Mouse (Mus musculus) A20 (cell line): ENCODE measurements around the gene Hps3.
"Not testable (repeated sequence)": the region's sequence is repeated elsewhere in the genome, so short reads cannot be mapped to it uniquely, and the experiment has no call there.

Experiments
- DNase-seq: peaks from one replicate; pipeline ENCODE4 v3.0.0-alpha.2; 2011; ENCODE audit warnings: low read depth, low spot score

Hps3 gene

DNA sequence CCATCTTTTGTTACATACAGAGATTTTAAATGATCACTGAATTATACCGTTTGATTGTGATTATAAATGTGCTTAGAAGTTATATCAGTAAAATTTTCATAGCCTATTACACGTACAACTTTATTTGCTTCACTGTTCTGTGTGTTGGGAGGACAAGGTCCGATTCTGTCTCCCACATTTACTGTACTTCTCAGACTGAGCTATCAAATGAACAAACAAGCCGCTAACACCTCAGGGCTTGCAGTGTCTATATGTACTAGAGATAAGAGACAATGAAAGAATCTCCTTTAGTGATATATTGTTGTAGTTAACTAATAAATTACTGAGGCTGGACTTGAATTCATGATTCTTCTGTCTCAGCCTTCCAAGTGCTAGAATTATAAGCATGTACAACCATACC lies 27.8 kb downstream of the Hps3 start:
- DNase-seq = no peak

DNA sequence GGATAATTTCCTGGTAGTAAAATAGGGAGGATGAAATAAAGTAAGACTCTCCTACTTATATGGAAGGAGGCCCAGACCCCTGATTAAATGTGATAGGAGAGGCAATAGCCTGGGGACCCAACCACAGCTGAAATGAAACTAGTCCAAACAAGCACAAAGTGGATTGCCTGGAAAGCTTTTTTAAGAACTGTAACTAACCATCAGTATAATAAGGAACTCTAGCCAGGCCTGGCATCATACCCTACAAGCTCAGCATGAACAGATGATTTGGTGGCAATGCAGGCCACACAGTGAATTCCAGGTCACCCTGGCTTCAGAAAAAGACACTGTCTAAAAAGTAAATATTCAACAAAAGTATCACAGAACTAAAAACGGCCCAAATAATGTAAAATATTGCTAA lies 29.5 kb downstream of the Hps3 start:
- DNase-seq = no peak

DNA sequence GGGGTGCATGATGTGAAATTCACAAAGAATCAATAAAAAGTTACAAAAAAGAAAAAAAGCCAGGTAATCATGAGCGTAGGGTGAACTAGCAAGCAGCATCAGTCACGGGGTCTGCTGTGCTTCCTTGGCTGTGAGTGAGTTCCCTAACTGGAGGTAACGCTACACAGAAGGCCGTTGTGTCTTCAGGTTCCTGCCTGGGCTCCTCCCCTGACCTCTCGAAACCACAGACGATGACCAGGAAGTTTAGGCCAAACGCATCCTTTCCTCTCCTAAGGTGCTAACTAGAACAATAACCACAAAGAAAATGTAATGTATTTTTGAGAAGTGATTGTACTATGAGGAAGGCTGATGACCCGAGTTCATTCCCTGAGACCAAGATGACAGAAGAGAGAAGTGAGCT lies 30.7 kb downstream of the Hps3 start:
- DNase-seq = no peak

DNA sequence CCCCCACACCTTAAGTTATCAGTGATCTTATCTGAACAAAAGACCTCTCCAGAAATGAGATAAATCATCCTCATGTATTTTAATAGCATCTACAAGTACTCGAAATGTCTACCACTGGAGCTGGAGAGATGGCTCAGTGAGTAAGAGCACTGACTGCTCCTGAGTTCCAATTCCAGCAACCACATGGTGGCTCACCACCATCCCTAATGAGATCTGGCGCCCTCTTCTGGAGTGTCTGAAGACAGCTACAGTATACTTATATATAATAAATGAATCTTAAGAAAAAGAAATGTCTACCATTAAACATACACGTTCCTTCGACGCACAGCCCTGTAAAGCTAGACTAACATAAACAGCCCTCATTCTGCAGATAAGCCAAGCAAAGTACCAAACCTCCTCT lies 32.3 kb downstream of the Hps3 start:
- peak; percentile 43 for DNase-seq

DNA sequence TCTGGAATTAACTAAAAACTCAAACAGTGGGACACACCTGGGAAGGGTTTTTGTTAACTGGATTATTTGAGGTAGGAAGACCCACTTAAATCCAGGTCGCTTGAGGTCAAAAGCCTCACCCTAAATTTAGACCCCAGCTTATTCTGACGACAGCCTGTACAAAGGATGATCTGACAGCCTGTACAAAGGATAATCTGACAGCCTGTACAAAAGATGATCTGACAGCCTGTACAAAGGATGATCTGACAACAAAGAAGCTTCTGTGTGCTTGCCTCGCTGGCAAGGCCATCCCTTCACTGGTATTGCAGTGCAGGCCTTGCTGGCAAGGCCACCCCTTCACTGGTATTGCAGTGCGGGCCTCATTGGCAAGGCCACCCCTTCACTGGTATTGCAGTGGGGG lies 34.3 kb downstream of the Hps3 start:
- DNase-seq = no peak

DNA sequence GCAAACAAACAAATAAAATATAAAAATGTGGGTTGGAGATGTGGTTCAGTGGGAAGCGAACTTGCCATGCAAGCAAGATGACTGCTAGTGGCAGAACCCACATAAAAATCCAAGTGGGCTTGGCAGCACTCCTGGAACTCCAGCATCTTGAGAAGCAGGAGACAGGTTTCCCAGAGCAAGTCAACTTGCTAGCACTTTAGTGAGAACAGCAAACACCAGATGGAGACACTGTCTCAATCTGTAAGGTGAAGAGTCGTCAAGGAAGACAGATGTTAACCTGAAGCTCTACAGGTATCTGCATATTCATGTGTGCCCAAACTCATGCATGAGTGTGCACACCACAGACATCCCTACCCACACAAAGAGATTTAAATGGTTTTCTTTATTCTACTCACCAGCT lies 35.6 kb downstream of the Hps3 start:
- no peak for DNase-seq

DNA sequence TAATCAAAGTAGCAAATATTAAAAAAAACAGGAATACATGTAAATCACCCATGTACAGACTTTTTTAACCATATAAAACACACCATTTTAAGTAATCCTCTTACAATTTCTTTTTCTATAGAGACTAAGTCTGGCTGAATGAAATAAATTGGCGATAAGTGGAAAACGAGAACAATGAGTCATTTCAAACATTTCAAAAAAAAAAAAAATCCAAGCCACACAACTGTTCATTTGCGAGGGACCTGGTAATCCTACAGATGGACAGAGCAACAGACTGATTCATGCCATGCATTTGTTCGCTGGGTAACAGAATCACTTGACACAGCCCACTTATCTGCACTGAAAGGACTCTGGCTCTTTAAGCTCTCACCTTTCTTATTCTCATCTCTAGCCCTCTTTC lies 42.7 kb downstream of the Hps3 start:
- DNase-seq = no peak

DNA sequence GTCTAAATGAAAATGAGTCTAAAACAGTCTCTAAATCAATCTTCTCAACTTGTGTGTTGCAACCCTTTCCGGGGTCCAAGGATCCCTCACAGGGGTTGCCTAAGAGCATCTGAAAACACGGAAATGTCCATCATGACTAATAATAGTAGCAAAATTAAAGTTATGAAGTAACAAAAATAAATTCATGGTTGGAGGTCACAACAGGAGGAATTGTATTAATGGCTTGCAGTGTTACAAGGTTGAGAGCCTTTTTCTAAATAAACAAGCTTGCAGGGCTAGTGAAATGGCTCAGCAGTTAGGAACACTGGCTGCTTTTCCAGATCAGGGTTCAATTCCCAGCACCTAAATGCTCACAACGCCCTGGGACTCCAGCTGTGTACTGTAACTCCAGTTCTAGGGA lies 45.1 kb downstream of the Hps3 start:
- no peak for DNase-seq

DNA sequence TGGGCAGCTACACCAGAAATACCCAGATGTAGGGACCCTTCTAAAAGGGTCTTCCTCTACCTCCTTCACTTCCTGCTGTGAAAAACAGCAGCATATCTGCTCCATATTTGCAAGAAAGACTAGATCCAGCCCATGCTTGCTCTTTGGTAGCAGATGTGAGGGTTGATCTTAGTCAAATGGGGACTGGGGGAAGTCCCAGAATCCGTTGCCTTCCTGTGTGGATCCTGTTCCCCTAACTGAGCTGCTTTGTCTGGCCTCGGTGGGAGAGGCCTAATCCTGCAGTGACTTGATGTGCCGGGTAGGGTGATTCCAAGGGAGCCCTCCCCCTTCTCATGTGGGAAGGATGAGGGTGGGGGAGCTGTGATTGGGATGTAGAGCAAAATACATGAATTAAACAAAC lies 49.0 kb downstream of the Hps3 start:
- DNase-seq = peak; percentile 15

DNA sequence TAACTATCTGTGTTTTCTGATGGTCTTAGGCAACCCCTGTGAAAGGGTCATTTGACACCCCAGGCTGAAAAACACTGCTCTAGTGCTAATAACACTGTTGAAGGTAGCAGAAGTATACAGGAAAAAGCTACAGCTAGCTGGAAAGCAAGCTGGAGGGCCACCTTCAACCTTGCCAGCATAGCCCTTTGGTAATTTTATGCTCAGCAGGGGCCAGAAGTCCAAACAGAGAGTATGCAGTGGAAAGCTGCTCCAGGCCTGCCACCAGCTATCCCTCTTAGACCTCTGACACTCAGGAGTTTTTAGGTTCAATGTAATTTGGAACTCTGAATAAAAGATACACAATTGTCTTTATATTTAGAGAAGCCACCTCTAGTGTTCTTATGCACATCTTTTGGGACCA lies 52.3 kb downstream of the Hps3 start:
- no peak for DNase-seq

DNA sequence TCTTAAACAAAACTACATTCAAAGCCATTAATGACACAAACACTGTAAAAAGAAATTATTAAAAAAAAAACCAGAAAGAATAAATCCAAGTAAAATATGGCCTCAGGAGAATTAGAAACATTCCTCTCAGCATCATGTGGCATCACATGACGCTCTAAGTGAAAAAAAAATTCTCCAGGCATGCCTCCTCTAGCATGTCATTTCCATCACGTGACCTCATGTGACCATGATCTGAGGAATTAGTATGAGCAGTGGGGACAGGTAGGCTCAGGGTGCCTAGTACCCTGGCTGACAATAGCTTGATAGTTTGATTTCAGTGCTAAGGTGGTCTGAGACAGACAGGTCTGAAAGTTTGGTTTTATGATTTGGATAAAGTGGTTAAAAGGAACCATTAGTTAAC lies 54.0 kb downstream of the Hps3 start:
- no peak for DNase-seq

DNA sequence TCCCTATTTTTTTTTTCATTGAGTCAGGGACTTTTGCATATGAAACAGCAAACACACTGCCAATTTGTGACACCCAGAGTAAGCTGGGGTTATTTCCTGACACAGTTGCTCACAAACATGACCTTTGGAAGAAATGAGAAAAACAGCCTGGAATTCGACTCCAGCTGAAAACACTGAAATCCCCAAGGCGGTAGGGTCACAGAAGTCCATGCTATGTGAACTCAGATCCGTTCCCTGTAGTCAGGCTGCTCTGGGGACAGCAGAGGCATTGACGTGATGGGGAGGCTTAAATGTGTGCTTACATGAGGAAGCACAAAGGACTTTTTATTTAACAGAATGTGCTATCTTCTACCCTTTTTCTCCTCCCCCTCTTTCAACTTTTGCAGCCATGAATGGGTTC lies 56.6 kb downstream of the Hps3 start:
- no peak for DNase-seq

DNA sequence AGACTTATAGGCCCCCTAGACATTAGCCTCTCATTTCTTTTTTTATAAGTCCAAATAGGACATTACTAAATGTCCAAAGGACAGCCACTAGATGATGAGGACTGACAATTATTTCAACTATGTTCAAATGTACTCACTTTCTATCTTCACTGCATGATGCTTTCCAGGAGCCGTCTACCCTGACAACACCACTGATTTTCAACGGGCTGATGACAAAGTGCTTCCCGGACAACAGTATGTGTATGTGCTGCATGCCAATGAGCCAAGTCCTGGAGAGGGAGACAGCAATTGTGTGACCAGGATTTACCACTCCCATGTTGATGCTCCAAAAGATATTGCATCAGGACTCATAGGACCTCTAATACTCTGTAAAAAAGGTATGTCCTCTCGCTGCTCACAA lies 69.0 kb downstream of the Hps3 start:
- DNase-seq = no peak

DNA sequence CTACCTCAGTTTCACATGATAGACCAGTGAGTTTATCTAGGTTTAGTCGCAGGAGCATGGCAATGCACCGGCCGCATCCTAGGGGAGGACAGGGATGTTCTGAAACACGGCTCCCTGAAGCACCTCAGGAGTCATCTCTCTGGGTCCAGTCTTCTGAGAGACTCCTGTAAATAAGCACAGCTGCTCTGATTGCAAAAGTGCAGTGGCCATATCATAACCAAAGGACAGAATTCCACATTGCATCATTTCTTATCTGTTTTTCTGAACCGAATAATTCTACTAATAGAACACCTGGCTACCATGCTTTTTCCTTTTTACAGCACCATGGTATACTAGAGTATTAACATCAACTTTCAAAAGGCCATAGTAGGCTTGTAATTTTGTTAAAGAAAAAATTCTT lies 69.9 kb downstream of the Hps3 start:
- no peak for DNase-seq

DNA sequence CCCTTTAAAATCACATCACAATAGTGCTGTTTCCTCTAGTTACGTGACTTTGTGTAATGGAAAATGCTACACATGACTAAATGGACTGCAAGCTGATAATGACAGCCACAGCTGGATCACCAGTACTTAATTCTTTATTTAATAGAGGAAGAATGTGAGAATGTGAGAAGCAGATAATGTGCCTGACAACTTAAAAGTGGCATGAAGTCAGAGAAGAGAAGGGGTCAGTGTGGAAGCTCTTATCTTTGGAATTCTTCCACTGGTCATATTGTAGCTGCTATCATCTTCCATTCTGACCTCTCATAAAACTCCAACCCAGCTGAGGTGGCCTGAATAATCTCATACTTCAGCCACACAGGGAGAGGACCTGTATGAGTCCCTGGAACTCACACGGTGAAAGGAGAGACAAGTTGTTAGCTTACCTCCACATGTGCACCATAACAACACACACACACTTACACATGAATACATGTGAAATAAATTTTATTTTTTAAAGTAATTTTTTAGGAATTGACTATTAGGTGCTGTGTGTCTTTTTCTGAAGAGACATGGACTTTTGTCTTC lies 70.4 kb downstream of the Hps3 start:
- no peak for DNase-seq

DNA sequence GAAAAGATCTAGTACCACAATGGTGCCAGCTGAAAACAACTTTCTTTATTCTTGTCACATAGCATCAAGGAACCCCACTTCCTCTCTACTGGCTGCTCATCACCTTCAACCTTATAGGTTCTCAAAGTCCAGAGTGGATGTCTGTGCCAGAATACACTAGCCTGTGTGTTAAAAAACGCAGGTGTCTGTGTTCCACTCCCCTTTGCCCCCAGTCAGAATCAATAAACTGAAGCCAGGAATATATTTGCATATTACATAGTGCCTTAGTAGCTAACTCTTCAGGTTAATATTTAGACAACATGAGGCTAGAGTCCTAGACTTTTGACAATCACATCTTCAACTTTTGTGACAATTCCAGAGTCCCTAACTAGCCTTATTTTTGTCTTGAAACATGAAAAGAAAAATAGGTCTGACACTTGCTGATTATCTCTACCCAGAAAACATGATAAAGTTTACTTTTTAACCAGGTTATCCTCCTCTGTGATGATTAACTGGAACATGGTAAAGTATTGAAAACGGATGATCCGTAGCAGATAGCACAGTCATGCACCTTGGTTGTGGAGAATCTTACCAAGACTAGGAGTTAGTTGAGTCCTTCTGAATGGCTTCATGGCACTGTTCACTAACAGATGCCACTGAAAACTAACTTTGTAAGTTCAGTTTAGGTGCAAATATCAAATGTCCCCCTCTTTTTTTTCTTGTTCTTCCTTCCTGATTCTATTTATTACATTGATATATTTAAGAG lies 72.2 kb downstream of the Hps3 start:
- no peak for DNase-seq

DNA sequence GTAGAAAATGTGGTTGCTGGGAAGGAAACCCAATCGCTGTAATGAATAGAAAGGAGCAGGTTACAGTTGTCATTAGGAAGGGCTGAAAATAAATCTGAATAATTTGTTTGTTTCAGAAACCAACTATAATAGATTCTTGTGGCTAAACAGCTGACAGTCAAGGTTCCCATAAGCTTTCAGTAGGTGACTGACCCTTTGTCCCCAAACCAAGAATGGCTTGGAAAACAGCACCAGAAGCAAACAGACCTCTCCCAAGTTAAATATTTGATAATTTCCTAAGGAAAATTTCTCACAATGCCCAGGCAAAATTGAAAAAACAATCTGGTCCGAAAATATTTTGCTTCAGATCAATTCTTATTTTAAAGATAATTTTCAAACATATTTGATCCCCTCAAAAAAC lies 73.8 kb downstream of the Hps3 start:
- DNase-seq = no peak

DNA sequence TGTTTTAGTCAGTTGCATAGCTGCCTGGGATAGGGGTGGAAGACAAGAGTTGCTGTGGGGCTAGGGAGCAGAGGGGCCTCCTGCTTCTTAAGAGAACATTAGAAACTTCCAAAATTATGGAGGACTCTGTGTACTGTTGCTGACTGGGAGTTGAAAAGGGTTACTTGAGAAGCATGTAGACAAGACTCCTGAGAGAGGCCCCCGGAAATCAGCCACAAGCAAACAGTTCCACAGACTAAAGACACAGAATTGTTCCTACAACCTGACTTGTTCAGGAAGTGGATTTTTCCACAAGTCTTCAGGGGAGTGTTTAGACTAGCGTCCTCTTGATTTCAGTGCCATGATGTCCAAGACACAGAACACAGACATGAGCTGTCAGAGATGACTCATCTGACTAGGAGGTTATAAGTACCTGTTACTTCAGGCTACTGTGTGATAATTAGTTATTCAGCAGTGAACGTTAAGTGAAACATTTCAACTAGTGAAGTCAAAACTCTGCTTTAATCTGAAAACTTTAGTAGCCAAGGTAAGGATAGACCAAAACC lies 74.5 kb downstream of the Hps3 start:
- DNase-seq = no peak

DNA sequence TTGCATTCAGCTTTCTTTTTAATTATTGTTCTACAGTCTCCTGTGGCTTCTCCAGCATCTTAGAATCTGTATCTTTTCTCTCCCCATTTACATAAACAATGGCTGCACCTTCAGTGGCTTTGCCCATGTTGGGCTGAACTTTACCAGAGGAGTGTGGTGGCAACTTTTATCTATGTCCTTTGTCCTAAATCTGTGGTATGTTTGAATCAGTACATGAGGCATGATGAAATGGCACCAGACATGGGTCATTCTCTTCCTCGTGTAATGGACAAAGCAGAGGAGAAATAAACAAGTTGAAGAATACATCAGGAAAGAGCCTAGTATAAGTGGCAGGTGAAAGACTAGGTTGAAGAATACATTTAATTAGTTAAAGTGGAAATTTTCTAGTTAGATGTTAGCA lies 76.1 kb downstream of the Hps3 start:
- DNase-seq = no peak

DNA sequence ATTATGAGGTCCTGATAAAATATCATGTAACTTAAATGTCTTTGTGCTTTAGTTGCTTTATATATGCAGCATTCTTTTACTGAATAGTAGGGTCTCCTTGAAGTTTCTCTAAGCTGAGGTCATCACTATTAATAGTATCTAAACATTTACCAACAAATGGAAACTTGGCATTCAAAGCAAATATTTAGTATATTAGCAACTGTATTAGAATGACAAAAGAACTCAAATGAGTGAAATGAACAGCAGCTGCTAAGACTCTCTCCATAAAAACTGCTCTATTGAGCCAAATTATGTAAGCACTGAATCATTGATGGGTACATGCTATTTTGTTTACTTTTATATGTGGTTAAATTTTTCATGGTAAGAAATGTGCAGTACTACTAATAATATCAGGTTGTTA lies 77.1 kb downstream of the Hps3 start:
- DNase-seq = no peak

DNA sequence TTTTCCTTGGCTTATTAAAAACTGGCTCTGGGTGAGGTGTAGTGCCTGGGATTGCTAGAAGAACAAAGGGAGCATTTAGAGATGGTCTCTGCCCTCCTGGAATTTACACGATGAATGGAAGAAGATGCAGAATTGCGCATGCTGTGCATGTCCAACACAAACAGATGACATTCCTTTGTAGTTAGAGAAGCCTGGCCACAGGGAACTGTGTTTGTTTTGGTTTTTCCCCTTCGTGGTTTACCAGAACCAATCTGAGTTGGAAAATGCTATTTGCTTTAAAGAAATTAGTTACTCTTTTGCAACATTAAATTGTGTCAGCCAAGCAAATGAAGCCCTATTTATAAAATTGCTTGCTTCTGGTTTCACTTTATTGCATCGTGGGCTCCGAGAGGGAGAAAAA lies 78.2 kb downstream of the Hps3 start, which contains the start of gene Cp:
Gene Cp, plus strand, starts transcription at position 170 of the 400 bp plus-strand sequence.
- DNase-seq = peak; percentile 32

DNA sequence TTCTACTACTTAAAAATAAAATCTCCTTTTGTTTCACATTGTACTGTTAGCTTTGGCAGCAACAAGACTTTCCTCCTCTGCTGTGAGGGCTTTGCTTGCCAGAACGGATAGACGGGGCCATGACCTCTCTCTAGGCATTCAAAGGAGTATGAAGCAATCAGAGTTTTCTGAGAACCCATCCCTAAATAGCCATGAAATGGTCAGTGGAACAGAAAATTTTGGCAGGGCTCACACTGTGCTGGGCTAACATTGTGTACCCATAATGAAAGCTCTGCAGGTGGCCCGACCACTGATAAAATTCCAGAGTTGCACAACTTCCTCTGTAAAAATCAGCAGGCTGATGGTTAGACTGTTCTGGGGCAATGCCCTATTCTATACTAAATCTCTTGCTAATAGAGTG lies 81.2 kb downstream of the Hps3 start:
- no peak for DNase-seq

DNA sequence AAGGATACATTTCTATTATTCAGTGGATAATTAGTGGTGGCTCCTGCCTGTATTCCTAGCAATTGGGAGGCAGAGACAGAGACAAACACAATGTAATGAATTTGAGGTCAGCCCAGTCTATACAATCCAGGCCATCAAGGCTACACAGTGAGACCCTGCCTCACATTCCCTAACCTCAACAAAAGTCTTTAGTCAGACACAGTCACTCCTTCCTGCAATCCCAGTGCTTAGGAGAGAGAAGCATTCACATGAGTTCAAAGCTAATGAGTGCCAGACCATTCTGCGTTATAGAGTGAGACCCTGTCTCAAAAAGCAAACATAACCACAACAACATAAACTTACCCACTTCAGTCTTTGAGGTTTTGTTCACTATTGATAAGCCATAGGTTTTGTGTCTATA lies 81.7 kb downstream of the Hps3 start:
- no peak for DNase-seq

DNA sequence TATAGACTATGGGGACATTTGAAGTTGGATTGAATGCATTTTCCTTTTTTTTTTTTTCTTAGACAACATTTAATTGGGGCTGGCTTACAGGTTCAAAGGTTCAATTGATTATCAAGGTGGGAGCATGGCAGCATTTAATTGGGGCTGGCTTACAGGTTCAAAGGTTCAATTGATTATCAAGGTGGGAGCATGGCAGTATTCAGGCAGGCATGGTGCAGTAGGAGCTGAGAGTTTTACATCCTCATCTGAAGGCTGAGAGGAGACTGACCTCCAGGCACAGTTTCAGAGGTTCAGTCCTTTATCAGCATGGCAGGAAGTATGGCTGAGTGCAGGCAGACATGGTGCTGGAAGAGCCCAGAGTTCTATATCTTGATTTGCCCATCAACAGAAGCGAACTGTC lies 85.7 kb downstream of the Hps3 start:
- DNase-seq = not testable (repeated sequence)
